Mouse (Mus musculus): ENCODE data around the gene Phf5a.
"Not testable (repeated sequence)": the region's sequence is repeated elsewhere in the genome, so short reads cannot be mapped to it uniquely, and the experiment has no call there.

Phf5a gene

GRCm38 (mm10) chr15:81871604-81872261 is at the start of gene Phf5a:
Gene Phf5a (minus strand): TSS chr15:81871911.
- no peak for DNase-seq

GRCm38 (mm10) chr15:81921255-81921654 is 49.5 kb upstream of the Phf5a start:
- no peak for DNase-seq

GRCm38 (mm10) chr15:81920546-81921217 is 49.0 kb upstream of the Phf5a start:
- DNase-seq: peak; percentile 51

GRCm38 (mm10) chr15:81919062-81919461 is 47.4 kb upstream of the Phf5a start:
- DNase-seq: no peak

- peak; percentile 65 for DNase-seq
Observed at GRCm38 (mm10) chr15:81917621-81918463, 46.1 kb upstream of the Phf5a start.

- DNase-seq: no peak
Observed at GRCm38 (mm10) chr15:81917201-81917600, 45.5 kb upstream of the Phf5a start.

GRCm38 (mm10) chr15:81915663-81916062 is 44.0 kb upstream of the Phf5a start:
- no peak for DNase-seq

GRCm38 (mm10) chr15:81914668-81915067 is 43.0 kb upstream of the Phf5a start:
- DNase-seq: no peak

- no peak for DNase-seq
Observed at GRCm38 (mm10) chr15:81912498-81912897, 40.8 kb upstream of the Phf5a start.

GRCm38 (mm10) chr15:81908767-81909166 is 37.1 kb upstream of the Phf5a start:
- DNase-seq: not testable (repeated sequence)

GRCm38 (mm10) chr15:81907953-81908352 is 36.2 kb upstream of the Phf5a start:
- DNase-seq: no peak

GRCm38 (mm10) chr15:81904939-81905338 is 33.2 kb upstream of the Phf5a start:
- DNase-seq: peak; percentile 65

GRCm38 (mm10) chr15:81898751-81899150 is 27.0 kb upstream of the Phf5a start:
- DNase-seq: no peak

- no peak for DNase-seq
Observed at GRCm38 (mm10) chr15:81897607-81898285, 26.0 kb upstream of the Phf5a start.

- DNase-seq: no peak
Observed at GRCm38 (mm10) chr15:81896407-81896806, 24.7 kb upstream of the Phf5a start.

GRCm38 (mm10) chr15:81894002-81894401 is 22.3 kb upstream of the Phf5a start:
- DNase-seq: no peak

GRCm38 (mm10) chr15:81891822-81892580 is 20.3 kb upstream of the Phf5a start:
- DNase-seq: no peak

GRCm38 (mm10) chr15:81891140-81891802 is 19.6 kb upstream of the Phf5a start:
- DNase-seq: no peak

GRCm38 (mm10) chr15:81889175-81889574 is 17.5 kb upstream of the Phf5a start:
- DNase-seq: peak; percentile 54

- no peak for DNase-seq
Observed at GRCm38 (mm10) chr15:81886795-81887550, 15.3 kb upstream of the Phf5a start.

GRCm38 (mm10) chr15:81885418-81885934 is 13.8 kb upstream of the Phf5a start:
- no peak for DNase-seq

Data from cerebellum, adult 8-10 months (tissue).